Mouse (Mus musculus) retina, postnatal 1 day (tissue): Measurements from ENCODE around the gene Rnf212b.
A peak's percentile ranks its signal among the peaks of the same experiment; 100 is the strongest.

ENCODE experiments used
- DNase-seq: peaks from one replicate; pipeline ENCODE4 v3.0.0-alpha.2; 2012

Rnf212b gene

GRCm38 (mm10) chr14:54799686-54800085, 14.3 kb upstream of the Rnf212b start:
- DNase-seq = no peak

GRCm38 (mm10) chr14:54802428-54802827, 11.5 kb upstream of the Rnf212b start:
- DNase-seq = no peak

GRCm38 (mm10) chr14:54806124-54806523, 7.8 kb upstream of the Rnf212b start:
- DNase-seq = no peak

GRCm38 (mm10) chr14:54808718-54809667, 4.9 kb upstream of the Rnf212b start:
- DNase-seq = no peak

GRCm38 (mm10) chr14:54809668-54810033, 4.3 kb upstream of the Rnf212b start:
- DNase-seq = no peak

- no peak for DNase-seq
Measured at GRCm38 (mm10) chr14:54815737-54816136, 1.8 kb downstream of the Rnf212b start.

- DNase-seq = peak; percentile 49
Measured at GRCm38 (mm10) chr14:54817791-54818190, 3.9 kb downstream of the Rnf212b start.

- DNase-seq = no peak
Measured at GRCm38 (mm10) chr14:54822301-54822700, 8.4 kb downstream of the Rnf212b start.

- DNase-seq = no peak
Measured at GRCm38 (mm10) chr14:54823716-54824115, 9.8 kb downstream of the Rnf212b start.

GRCm38 (mm10) chr14:54843461-54843860, 29.5 kb downstream of the Rnf212b start:
- peak; percentile 80 for DNase-seq

- no peak for DNase-seq
Measured at GRCm38 (mm10) chr14:54855726-54856125, 41.8 kb downstream of the Rnf212b start.

- DNase-seq = no peak
Measured at GRCm38 (mm10) chr14:54856703-54857102, 42.8 kb downstream of the Rnf212b start.

GRCm38 (mm10) chr14:54857891-54858290, 44.0 kb downstream of the Rnf212b start:
- no peak for DNase-seq

GRCm38 (mm10) chr14:54860511-54860910, 46.6 kb downstream of the Rnf212b start:
- DNase-seq = peak; percentile 65

- DNase-seq = peak; percentile 96
Measured at GRCm38 (mm10) chr14:54863501-54864312, 49.8 kb downstream of the Rnf212b start.

GRCm38 (mm10) chr14:54864313-54865036, 50.5 kb downstream of the Rnf212b start:
- peak; percentile 39 for DNase-seq

- no peak for DNase-seq
Measured at GRCm38 (mm10) chr14:54865626-54866025, 51.7 kb downstream of the Rnf212b start.

- no peak for DNase-seq
Measured at GRCm38 (mm10) chr14:54866268-54866667, 52.3 kb downstream of the Rnf212b start.

- DNase-seq = peak; percentile 41
Measured at GRCm38 (mm10) chr14:54866936-54867335, 53.0 kb downstream of the Rnf212b start.

GRCm38 (mm10) chr14:54868026-54868425, 54.1 kb downstream of the Rnf212b start:
- no peak for DNase-seq

GRCm38 (mm10) chr14:54870861-54871260, 56.9 kb downstream of the Rnf212b start, which contains the start of gene Homez:
Gene Homez, minus strand, starts transcription at chr14:54870961.
- DNase-seq = no peak

GRCm38 (mm10) chr14:54874165-54874564, 60.2 kb downstream of the Rnf212b start:
- DNase-seq = no peak
